In genomic region chr9:43730284-43731027, GRCm38 (mm10) we compare ENCODE assay signal across 10 mouse cellular contexts. TPM values are rescaled to one million over a fixed set of nuclear protein-coding genes. Genes with fewer than 3 reads are reported as not detected.
DNase-seq lines count a peak whose midpoint lies in the region; ATAC-seq and TF ChIP-seq lines count a peak whose summit lies in the region.
"Had no signal": no experiment of that assay in that cellular context is flagged by ENCODE, and none has a peak within 500 bp of the region (broad histone marks: within the 10 kb centered on the region; RNA-seq: fewer than 3 reads in every experiment).

No protein-coding gene starts in this region.

- H3K9me3 ChIP-seq in heart, embryonic 12.5 days (replicated peaks) = no peaks in the 10 kb centered on the region
- H3K9me3 ChIP-seq in midbrain, embryonic 13.5 days = no peaks in the 10 kb centered on the region
- H3K9me3 ChIP-seq: heart, embryonic 15.5 days had no signal

- WGBS in heart, adult 2 months = 20% methylated on average over 22 of the region's 22 CpGs
- WGBS in heart, embryonic 12.5 days = 20% methylated on average over 22 of the region's 22 CpGs
- WGBS in midbrain, embryonic 13.5 days = 15% methylated on average over 22 of the region's 22 CpGs

- no peaks in the 10 kb centered on the region for H3K36me3 ChIP-seq in heart, adult 2 months (ENCODE audit: control insufficient read depth, insufficient read depth, low read length)
- no peaks in the 10 kb centered on the region for H3K36me3 ChIP-seq in heart, embryonic 12.5 days
- H3K36me3 ChIP-seq in midbrain, embryonic 13.5 days = no peaks in the 10 kb centered on the region
- H3K36me3 ChIP-seq: heart, embryonic 15.5 days had no signal

- ATAC-seq in heart, embryonic 12.5 days (ENCODE audit: insufficient number of reproducible peaks, low FRiP score) = no peak
- ATAC-seq in midbrain, embryonic 13.5 days = peak; percentile 54
- ATAC-seq: Patski had no signal

- intact Hi-C loops in heart, adult 2 months (cut with DNase I) = no loop called here
- intact Hi-C loops in heart, postnatal 14 days (cut with DNase I) = no loop called here

- no peak overlapping the region for H3K27ac ChIP-seq in heart, adult 2 months
- H3K27ac ChIP-seq in heart, embryonic 12.5 days (ENCODE audit: poor library complexity, severe bottlenecking) = no peak overlapping the region
- no peak overlapping the region for H3K27ac ChIP-seq in midbrain, embryonic 13.5 days
- H3K27ac ChIP-seq: heart, embryonic 15.5 days had no signal

- peak; percentile 59 to 69 for DNase-seq in heart, adult 2 months
- peak; percentile 52 for DNase-seq in NIH3T3 (ENCODE audit: low read depth)
- peak; percentile 76 for DNase-seq in embryo, embryonic 9.5 days (ENCODE audit: extremely low spot score)
- DNase-seq in heart, postnatal 14 days = peak; percentile 67 to 74
- peak; percentile 70 to 88 for DNase-seq in kidney, postnatal 36 days
- DNase-seq in natural killer cell, adult 2 months (ENCODE audit: low spot score in 2 of 2) = no peak

- no peaks in the 10 kb centered on the region for H3K79me2 ChIP-seq in heart, adult 2 months (replicated peaks; ENCODE audit: control insufficient read depth, insufficient read depth, low read length)

- H3K4me3 ChIP-seq in heart, adult 2 months = no peak overlapping the region
- no peak overlapping the region for H3K4me3 ChIP-seq in heart, embryonic 12.5 days
- no peak overlapping the region for H3K4me3 ChIP-seq in midbrain, embryonic 13.5 days (replicated peaks)
- H3K4me3 ChIP-seq: heart, embryonic 15.5 days had no signal

- no peaks in the 10 kb centered on the region for H3K27me3 ChIP-seq in heart, adult 2 months (ENCODE audit: control insufficient read depth, insufficient read depth, low read length)
- peaks cover 39% of the 10 kb centered on the region for H3K27me3 ChIP-seq in heart, embryonic 12.5 days (replicated peaks)
- H3K27me3 ChIP-seq in midbrain, embryonic 13.5 days = peaks cover 13% of the 10 kb centered on the region

- TF ChIP-seq EP300 in heart, adult 2 months (IDR thresholded peaks at IDR 0.05; ENCODE audit: insufficient read depth, low read depth, low read length) = no peak

- TF ChIP-seq POLR2A in heart, adult 2 months (IDR thresholded peaks at IDR 0.05; ENCODE audit: insufficient read depth, low read depth, low read length) = no peak

- no peak overlapping the region for H3K4me2 ChIP-seq in heart, embryonic 12.5 days
- H3K4me2 ChIP-seq in midbrain, embryonic 13.5 days (replicated peaks) = no peak overlapping the region
- H3K4me2 ChIP-seq: heart, embryonic 15.5 days had no signal

- H3K4me1 ChIP-seq in heart, adult 2 months (ENCODE audit: control insufficient read depth, insufficient read depth, low read length) = no peaks in the 10 kb centered on the region; the same call in 1 of the 2 replicates
- H3K4me1 ChIP-seq in heart, embryonic 12.5 days (replicated peaks) = peaks cover 19% of the 10 kb centered on the region
- H3K4me1 ChIP-seq in midbrain, embryonic 13.5 days (replicated peaks) = peaks cover 38% of the 10 kb centered on the region

- peak; percentile 61 for TF ChIP-seq CTCF in heart, adult 2 months (IDR thresholded peaks at IDR 0.05)

- no peak overlapping the region for H3K9ac ChIP-seq in heart, adult 2 months (ENCODE audit: low read depth, low read length)
- no peak overlapping the region for H3K9ac ChIP-seq in heart, embryonic 12.5 days
- peak overlapping the region; percentile 40; the same call in 1 of the 2 replicates for H3K9ac ChIP-seq in midbrain, embryonic 13.5 days (replicated peaks)
- H3K9ac ChIP-seq: heart, embryonic 15.5 days had no signal

RNA-seq across cellular contexts. Expression of gene Nectin1, which starts 13.3 kb away (rescaled TPM):
- 1 to 10 TPM; 2.0 to 4.6 TPM for total RNA-seq in heart, adult 2 months (2021)
- 2.4 and 2.9 TPM in 2 replicates for polyA plus RNA-seq in heart, adult 2 months (2012; rRNA removed)
- 1.9 and 2.1 TPM in 2 replicates for polyA plus RNA-seq in heart, embryonic 12.5 days (2016; fragmentation: Nextera tagmentation; extraction: Ambion mirVana)
- 1 to 10 TPM; 5.4 to 6.0 TPM for total RNA-seq in heart, postnatal 14 days (2021)
- polyA plus RNA-seq in midbrain, embryonic 13.5 days (2015; fragmentation: Nextera tagmentation; extraction: Ambion mirVana) = 10.8 and 11.0 TPM in 2 replicates

Comparison
In these comparisons a context has a peak if more than half of its experiments do, and no peak if none do; other contexts are left out.
1. DNase-seq: peak in heart, adult 2 months (2 of 2), NIH3T3 (single experiment), embryo, embryonic 9.5 days (single experiment), heart, postnatal 14 days (2 of 2) and kidney, postnatal 36 days (2 of 2); none in natural killer cell, adult 2 months (0 of 2).